ENCODE assay signal across 27 mouse cellular contexts in genomic region chr6:117709212-117709611, GRCm38 (mm10).
"Had no signal": no experiment of that assay in that cellular context is flagged by ENCODE, and none has a peak within 500 bp of the region (broad histone marks: within the 10 kb centered on the region; RNA-seq: fewer than 3 reads in every experiment).

No protein-coding gene starts in this region.

- H3K4me2 ChIP-seq: embryonic facial prominence, embryonic 12.5 days; embryonic facial prominence, embryonic 13.5 days; embryonic facial prominence, embryonic 15.5 days; forebrain, embryonic 12.5 days; forebrain, embryonic 13.5 days; forebrain, embryonic 15.5 days had no signal

- ATAC-seq: forebrain, embryonic 13.5 days; forebrain, embryonic 14.5 days; forebrain, embryonic 15.5 days; forebrain, postnatal 0 days had no signal

- H3K9me3 ChIP-seq: embryonic facial prominence, embryonic 10.5 days; embryonic facial prominence, embryonic 12.5 days; embryonic facial prominence, embryonic 13.5 days; embryonic facial prominence, embryonic 15.5 days; forebrain, embryonic 10.5 days; forebrain, embryonic 12.5 days; forebrain, embryonic 13.5 days; forebrain, embryonic 15.5 days; heart, embryonic 10.5 days had no signal

- DNase-seq: cerebellum, adult 8-10 months; cerebellum, adult 9-10 months; cerebellum, adult 9-11 months; cerebellum, postnatal 10 days; cerebellum, postnatal 14 days; cerebellum, postnatal 25 days; cerebellum, postnatal 36 days; embryo, embryonic 11 days; forebrain, postnatal 0 days; gastrocnemius, adult 2 months; gastrocnemius, postnatal 10 days; gastrocnemius, postnatal 14 days; gastrocnemius, postnatal 25 days; gastrocnemius, postnatal 36 days; heart, adult 18-20 months; heart, adult 2 months had no signal

- H3K27ac ChIP-seq: embryonic facial prominence, embryonic 10.5 days; embryonic facial prominence, embryonic 12.5 days; embryonic facial prominence, embryonic 13.5 days; embryonic facial prominence, embryonic 15.5 days; forebrain, embryonic 10.5 days; forebrain, embryonic 12.5 days; forebrain, embryonic 13.5 days; forebrain, embryonic 15.5 days; gastrocnemius, adult 2 months; heart, adult 2 months; heart, embryonic 10.5 days had no signal

- H3K9ac ChIP-seq: embryonic facial prominence, embryonic 12.5 days; embryonic facial prominence, embryonic 13.5 days; embryonic facial prominence, embryonic 15.5 days; forebrain, embryonic 12.5 days; forebrain, embryonic 13.5 days; forebrain, embryonic 15.5 days; forebrain, postnatal 0 days had no signal

- H3K36me3 ChIP-seq: embryonic facial prominence, embryonic 10.5 days; embryonic facial prominence, embryonic 12.5 days; embryonic facial prominence, embryonic 13.5 days; embryonic facial prominence, embryonic 15.5 days; forebrain, embryonic 10.5 days; forebrain, embryonic 12.5 days; forebrain, embryonic 15.5 days; heart, embryonic 10.5 days had no signal

- H3K4me3 ChIP-seq: embryonic facial prominence, embryonic 10.5 days; embryonic facial prominence, embryonic 12.5 days; embryonic facial prominence, embryonic 13.5 days; embryonic facial prominence, embryonic 15.5 days; erythroblast, embryonic 14.5 days; forebrain, embryonic 10.5 days; forebrain, embryonic 12.5 days; forebrain, embryonic 13.5 days; forebrain, embryonic 15.5 days; gastrocnemius, adult 2 months; heart, adult 2 months; heart, embryonic 10.5 days had no signal

- H3K4me1 ChIP-seq: embryonic facial prominence, embryonic 12.5 days; embryonic facial prominence, embryonic 15.5 days; forebrain, embryonic 12.5 days; forebrain, embryonic 13.5 days; forebrain, embryonic 15.5 days had no signal

- H3K27me3 ChIP-seq: embryonic facial prominence, embryonic 12.5 days; embryonic facial prominence, embryonic 15.5 days; forebrain, embryonic 12.5 days; forebrain, embryonic 13.5 days; forebrain, embryonic 15.5 days had no signal
